Mouse (Mus musculus) spleen, adult 2 months (tissue): ENCODE measurements at regions not wholly inside any gene's neighbourhood (a gene's known extent, or its start where the extent isn't known, plus 50 kb on each side); places are given as distances from the start of the nearest gene placed in this dataset.

Experiments
- CTCF ChIP-seq: fragments of 200-500 bp; IDR thresholded peaks from 2 replicates; pipeline ENCODE4 v1.5.1; 2011; ENCODE audit warnings: mild to moderate bottlenecking, inconsistent platforms; ENCODE audit not compliant: insufficient read depth, insufficient read length, insufficient replicate concordance; ENCODE audit errors: extremely low read depth
- POLR2A ChIP-seq: fragments of 200-500 bp; IDR thresholded peaks from 2 replicates; pipeline ENCODE4 v1.6.1; 2011; ENCODE audit warnings: low read depth, low read length, inconsistent platforms

GRCm38 (mm10) chr4:87590797-87591196, 360.5 kb upstream of the Slc24a2 start:
- TF ChIP-seq POLR2A (no peak), CTCF (no peak)
